Mouse (Mus musculus) stomach, postnatal 0 days (tissue): ENCODE data around the gene Ldlr. TPM values are rescaled to one million over a fixed set of nuclear protein-coding genes. Genes with fewer than 3 reads are reported as not detected.

ENCODE experiments used
- ATAC-seq: fragments of 200-750 bp; cut with Nextera tagmentation; 2 replicates; pipeline ENCODE4 v1.8.0; 2017; ENCODE audit not compliant: low FRiP score, low TSS enrichment
- DNase-seq: peaks from one replicate; pipeline ENCODE4 v3.0.0-alpha.2; 2016; ENCODE audit warnings: low spot score
- H3K27ac ChIP-seq: fragments of 300-500 bp; sonication (generic); replicated peaks from 2 replicates; pipeline ENCODE4 v1.5.1; 2014; ENCODE audit warnings: mild to moderate bottlenecking, control low read depth
- H3K27me3 ChIP-seq: fragments of 300-500 bp; sonication (generic); 2 replicates; pipeline ENCODE4 v1.6.1; 2014; ENCODE audit warnings: low read length; ENCODE audit not compliant: control insufficient read depth, insufficient read depth
- H3K36me3 ChIP-seq: fragments of 300-500 bp; sonication (generic); 2 replicates; pipeline ENCODE4 v1.6.1; 2014; ENCODE audit warnings: low read length, mixed read lengths; ENCODE audit not compliant: control insufficient read depth, insufficient read depth
- H3K4me1 ChIP-seq: fragments of 300-500 bp; sonication (generic); replicated peaks from 2 replicates; pipeline ENCODE4 v1.6.1; 2014; ENCODE audit warnings: antibody characterized with exemption; ENCODE audit not compliant: control insufficient read depth, insufficient read depth
- H3K4me2 ChIP-seq: fragments of 300-500 bp; sonication (generic); replicated peaks from 2 replicates; pipeline ENCODE4 v1.6.1; 2014; ENCODE audit warnings: low read depth, mild to moderate bottlenecking, control low read depth, moderate library complexity
- H3K4me3 ChIP-seq: fragments of 300-500 bp; sonication (generic); 2 replicates; pipeline ENCODE4 v1.5.1; 2014; ENCODE audit warnings: low read depth, low read length, control low read depth
- H3K9ac ChIP-seq: fragments of 300-500 bp; sonication (generic); 2 replicates; pipeline ENCODE4 v1.6.1; 2014; ENCODE audit warnings: mild to moderate bottlenecking, low read length, control low read depth, mixed read lengths
- H3K9me3 ChIP-seq: fragments of 300-500 bp; sonication (generic); 2 replicates; pipeline ENCODE4 v1.6.1; 2016; ENCODE audit warnings: low read length; ENCODE audit not compliant: control insufficient read depth
- CTCF ChIP-seq: IDR thresholded peaks from 2 replicates; pipeline ENCODE4 v1.5.1; 2016; ENCODE audit warnings: antibody characterized with exemption, low read depth, mild to moderate bottlenecking, moderate library complexity
- EP300 ChIP-seq: optimal IDR thresholded peaks from 2 replicates; pipeline ENCODE3; 2016; ENCODE audit warnings: antibody characterized with exemption
- WGBS: fragments of 180-500 bp; shearing (Covaris S2); extraction: QIAGEN DNeasy Blood & Tissue Kit; methylation state at CpG from one replicate; pipeline ENCODE4 v1.1.7; 2014; 5-methylcytosine and 5-hydroxymethylcytosine counted together
- polyA plus RNA-seq: library from polyadenylated mRNA; unstranded; fragments of >200 nt; fragmentation: Nextera tagmentation; extraction: Ambion mirVana; gene quantifications from 2 replicates; pipeline ENCODE4 v1.2.1, GENCODE M21; 2015

Gene Ldlr
- polyA plus RNA-seq, 1 experiment from 2014 or later = 30.4 TPM

- WGBS = 87% methylated on average over 3 of the region's 3 CpGs
- TF ChIP-seq EP300 (no peak), CTCF (no peak)
- no peak overlapping the region for H3K4me3 ChIP-seq
- H3K36me3 ChIP-seq = peaks cover 44% of the 10 kb centered on the region
- H3K27me3 ChIP-seq = no peaks in the 10 kb centered on the region
- no peak overlapping the region for H3K4me2 ChIP-seq
- no peak overlapping the region for H3K27ac ChIP-seq
- no peaks in the 10 kb centered on the region for H3K4me1 ChIP-seq
- DNase-seq (no peak), ATAC-seq (no peak)
- H3K9ac ChIP-seq = no peak overlapping the region
- no peaks in the 10 kb centered on the region for H3K9me3 ChIP-seq
These were observed 24.0 kb downstream of the Ldlr start for GRCm38 (mm10) chr9:21747238-21747774.

DNA sequence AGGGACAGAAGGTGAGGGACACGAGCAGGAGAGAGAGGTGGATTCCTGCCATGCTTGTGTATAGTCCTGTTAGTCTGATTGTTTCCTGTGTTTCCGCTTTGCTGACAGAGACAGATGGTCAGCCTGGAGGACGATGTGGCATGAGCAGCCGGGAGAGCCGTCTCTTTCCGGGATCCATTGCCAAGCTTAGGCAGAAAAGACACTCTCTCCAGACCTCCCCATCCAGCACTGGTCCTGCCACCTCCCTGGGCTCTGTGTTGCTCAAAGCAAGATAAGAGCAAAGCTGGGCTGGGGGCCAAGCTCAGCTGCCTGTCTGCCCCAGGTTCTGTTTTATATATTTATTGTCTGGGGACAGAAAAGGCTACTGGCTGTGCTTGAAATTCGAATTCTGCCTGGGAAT lies 24.8 kb downstream of the Ldlr start:
- no peak overlapping the region for H3K9ac ChIP-seq
- no peak for ATAC-seq
- H3K9me3 ChIP-seq = no peaks in the 10 kb centered on the region
- WGBS = 33% methylated on average over 7 of the region's 7 CpGs
- no peak overlapping the region for H3K4me2 ChIP-seq
- DNase-seq = no peak
- no peak overlapping the region; the same call in 1 of the 2 replicates for H3K27ac ChIP-seq
- TF ChIP-seq CTCF = no peak
- TF ChIP-seq EP300 = no peak
- peaks cover 41% of the 10 kb centered on the region for H3K36me3 ChIP-seq
- no peaks in the 10 kb centered on the region for H3K27me3 ChIP-seq
- no peak overlapping the region for H3K4me3 ChIP-seq
- H3K4me1 ChIP-seq = no peaks in the 10 kb centered on the region

DNA sequence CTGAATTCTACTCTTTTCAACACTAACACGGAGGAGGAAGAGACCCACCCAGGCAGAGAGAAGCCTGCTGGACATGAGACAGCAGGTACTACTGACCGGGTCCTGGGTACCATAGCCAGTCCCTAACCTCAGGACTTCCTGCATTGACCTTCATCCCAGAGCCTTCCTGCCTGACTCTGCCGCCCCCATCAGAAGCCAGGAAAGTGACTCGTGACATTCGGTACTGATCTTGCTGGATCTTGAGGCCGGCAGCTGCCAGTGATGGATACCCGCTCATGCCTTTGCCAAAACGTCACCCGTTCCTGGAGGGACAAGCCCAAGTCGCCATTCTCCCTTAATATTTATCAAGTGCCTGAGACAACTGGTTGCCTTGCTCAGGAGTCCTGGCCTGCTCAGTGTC lies 25.2 kb downstream of the Ldlr start:
- H3K4me2 ChIP-seq = no peak overlapping the region
- no peak overlapping the region for H3K27ac ChIP-seq
- no peaks in the 10 kb centered on the region for H3K4me1 ChIP-seq
- no peaks in the 10 kb centered on the region for H3K27me3 ChIP-seq
- H3K36me3 ChIP-seq = peaks cover 41% of the 10 kb centered on the region
- no peak overlapping the region for H3K4me3 ChIP-seq
- WGBS = 81% methylated on average over 10 of the region's 10 CpGs
- ATAC-seq = no peak
- DNase-seq = no peak
- no peak for TF ChIP-seq EP300
- TF ChIP-seq CTCF = no peak
- H3K9ac ChIP-seq = no peak overlapping the region
- H3K9me3 ChIP-seq = no peaks in the 10 kb centered on the region

- Histone ChIP-seq H3K9me3 (no peaks in the 10 kb centered on the region), H3K9ac (no peak overlapping the region; the same call in 1 of the 2 replicates), H3K4me1 (peaks cover 3% of the 10 kb centered on the region; the same call in 1 of the 2 replicates), H3K27me3 (no peaks in the 10 kb centered on the region), H3K27ac (no peak overlapping the region), H3K4me2 (no peak overlapping the region), H3K36me3 (peaks cover 35% of the 10 kb centered on the region), H3K4me3 (no peak overlapping the region)
- no peak for ATAC-seq
- TF ChIP-seq EP300 = no peak
- no peak for TF ChIP-seq CTCF
- 83% methylated on average over 6 of the region's 6 CpGs for WGBS
- no peak for DNase-seq
These were observed 26.3 kb downstream of the Ldlr start for GRCm38 (mm10) chr9:21749382-21750118.

GRCm38 (mm10) chr9:21750370-21750769 lies 27.1 kb downstream of the Ldlr start:
- no peak overlapping the region for H3K4me3 ChIP-seq
- no peak overlapping the region for H3K4me2 ChIP-seq
- peaks cover 32% of the 10 kb centered on the region for H3K36me3 ChIP-seq
- TF ChIP-seq EP300 = no peak
- TF ChIP-seq CTCF = no peak
- no peaks in the 10 kb centered on the region for H3K9me3 ChIP-seq
- no peak overlapping the region for H3K27ac ChIP-seq
- ATAC-seq (no peak), DNase-seq (no peak)
- H3K4me1 ChIP-seq = peaks cover 3% of the 10 kb centered on the region; the same call in 1 of the 2 replicates
- H3K27me3 ChIP-seq = no peaks in the 10 kb centered on the region
- WGBS = 84% methylated on average over 3 of the region's 3 CpGs
- H3K9ac ChIP-seq = no peak overlapping the region

DNA sequence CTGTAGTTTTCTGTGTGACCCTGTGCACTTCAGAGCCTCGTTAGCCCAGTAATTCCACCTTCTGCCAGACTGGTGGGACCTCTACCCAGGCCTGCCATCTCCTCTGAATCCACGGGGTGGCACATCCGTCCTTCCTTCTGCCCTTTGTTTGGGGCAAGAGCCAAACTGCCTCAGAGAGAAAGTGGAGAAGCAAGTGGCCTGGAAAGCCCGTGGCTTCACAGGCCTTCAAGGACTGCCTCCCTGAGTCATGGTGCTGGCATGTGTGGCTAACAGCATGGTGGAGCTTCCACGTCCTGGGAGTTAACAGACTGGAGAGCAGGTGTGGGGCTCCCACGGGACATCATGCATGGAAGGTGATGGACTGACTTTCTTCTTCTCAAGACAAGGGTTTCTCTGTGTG lies 28.1 kb downstream of the Ldlr start:
- H3K4me2 ChIP-seq = no peak overlapping the region
- H3K4me3 ChIP-seq = no peak overlapping the region
- no peak overlapping the region for H3K27ac ChIP-seq
- TF ChIP-seq EP300 (no peak), CTCF (peak; percentile 64)
- ATAC-seq (peak; percentile 19; the same call in 1 of the 2 replicates), DNase-seq (peak; percentile 52)
- peaks cover 23% of the 10 kb centered on the region for H3K36me3 ChIP-seq
- H3K4me1 ChIP-seq = peaks cover 3% of the 10 kb centered on the region; the same call in 1 of the 2 replicates
- H3K27me3 ChIP-seq = no peaks in the 10 kb centered on the region
- no peaks in the 10 kb centered on the region for H3K9me3 ChIP-seq
- WGBS = 64% methylated on average over 6 of the region's 6 CpGs
- H3K9ac ChIP-seq = no peak overlapping the region
